Mouse (Mus musculus) liver, embryonic 14.5 days (tissue): ENCODE results near the gene Nbeal2.

Experiments used
- CTCF ChIP-seq: IDR thresholded peaks from 2 replicates; pipeline ENCODE4 v1.5.1; 2016; ENCODE audit warnings: antibody characterized with exemption, low read depth, control low read depth
- EP300 ChIP-seq: IDR thresholded peaks from 2 replicates; pipeline ENCODE4 v1.6.1; 2016; ENCODE audit warnings: antibody characterized with exemption, low read depth

GRCm38 (mm10) chr9:110657474-110658078 lies 3.6 kb upstream of the Nbeal2 start:
- TF ChIP-seq CTCF (no peak), EP300 (no peak)
